Mouse (Mus musculus): ENCODE results near the gene Dync2li1. TPM values are rescaled to one million over a fixed set of nuclear protein-coding genes. Genes with fewer than 3 reads are reported as not detected.

The Dync2li1 gene
- polyA plus RNA-seq, 1 experiment from 2014 or later: 29.6 TPM

- no peak overlapping the region for H3K4me2 ChIP-seq (ENCODE audit: low read length)
- 77% methylated on average over 4 of the region's 4 CpGs for WGBS
Observed at GRCm38 (mm10) chr17:84685286-84685685, 59.0 kb downstream of the Dync2li1 start.

DNA sequence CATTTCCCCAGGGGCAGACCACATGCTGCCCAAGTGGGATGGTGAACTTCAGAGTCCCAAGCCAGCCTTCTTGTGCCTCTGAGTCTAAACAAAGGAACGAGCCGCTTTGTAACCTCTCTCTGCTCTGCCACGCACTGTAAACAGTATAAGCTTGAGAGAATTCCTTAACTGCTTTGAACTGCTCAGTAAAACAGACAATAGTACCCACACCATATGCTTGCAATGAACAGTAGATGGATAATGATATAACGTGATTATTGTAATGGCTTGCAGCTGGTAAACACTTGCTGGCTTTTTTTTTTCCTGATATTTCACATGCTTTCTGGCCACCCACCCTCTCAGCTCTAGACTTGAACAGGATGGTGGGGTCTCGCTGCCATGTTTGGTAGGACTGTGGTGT is 61.7 kb downstream of the Dync2li1 start:
- ATAC-seq (replicated peaks; ENCODE audit: low FRiP score, low TSS enrichment, low read depth): no peak
- Histone ChIP-seq H3K9ac (ENCODE audit: low read length) (no peak overlapping the region), H3K4me1 (replicated peaks; ENCODE audit: control insufficient read depth, insufficient read depth, low read length) (peaks cover 7% of the 10 kb centered on the region; the same call in 1 of the 2 replicates), H3K4me3 (ENCODE audit: low read depth, low read length) (no peak overlapping the region), H3K27ac (ENCODE audit: low read depth) (no peak overlapping the region), H3K27me3 (replicated peaks; ENCODE audit: control insufficient read depth, insufficient read depth, low read length) (no peaks in the 10 kb centered on the region), H3K4me2 (ENCODE audit: low read length) (no peak overlapping the region), H3K9me3 (ENCODE audit: control insufficient read depth, low read length) (no peaks in the 10 kb centered on the region), H3K36me3 (ENCODE audit: control insufficient read depth, insufficient read depth, low read length) (no peaks in the 10 kb centered on the region)
- DNase-seq (ENCODE audit: low spot score): no peak
- 45% methylated on average over 5 of the region's 5 CpGs for WGBS

More at GRCm38 (mm10) chr17:84685286-84685685, 59.0 kb downstream of the Dync2li1 start:
- DNase-seq (ENCODE audit: low spot score) (no peak), ATAC-seq (replicated peaks; ENCODE audit: low FRiP score, low TSS enrichment, low read depth) (no peak)
- Histone ChIP-seq H3K9ac (ENCODE audit: low read length) (no peak overlapping the region), H3K36me3 (ENCODE audit: control insufficient read depth, insufficient read depth, low read length) (no peaks in the 10 kb centered on the region), H3K27ac (ENCODE audit: low read depth) (no peak overlapping the region), H3K4me3 (ENCODE audit: low read depth, low read length) (no peak overlapping the region), H3K4me1 (replicated peaks; ENCODE audit: control insufficient read depth, insufficient read depth, low read length) (peaks cover 4% of the 10 kb centered on the region; the same call in 1 of the 2 replicates), H3K9me3 (ENCODE audit: control insufficient read depth, low read length) (no peaks in the 10 kb centered on the region), H3K27me3 (replicated peaks; ENCODE audit: control insufficient read depth, insufficient read depth, low read length) (no peaks in the 10 kb centered on the region)

DNA sequence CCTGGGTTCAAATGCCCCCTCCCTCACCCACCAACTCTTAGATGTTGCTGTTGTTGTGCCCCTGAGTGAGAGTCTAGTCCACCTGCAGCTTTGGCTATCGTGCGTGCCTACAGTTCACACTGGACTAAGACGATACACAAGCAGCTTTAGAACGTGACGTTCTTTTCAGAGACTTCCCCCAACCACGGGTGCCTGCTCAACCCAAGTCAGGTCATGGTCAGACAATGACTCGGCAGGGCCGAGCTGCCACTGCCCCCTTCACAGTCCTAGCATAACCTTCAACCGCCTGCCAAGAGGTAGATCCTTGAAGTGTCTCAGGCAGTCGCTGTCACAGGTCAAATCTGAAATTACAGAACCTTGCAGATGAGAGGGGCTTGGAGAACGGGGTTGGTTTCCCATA is 62.5 kb downstream of the Dync2li1 start:
- H3K4me3 ChIP-seq (ENCODE audit: low read depth, low read length): no peak overlapping the region
- H3K9ac ChIP-seq (ENCODE audit: low read length): no peak overlapping the region
- DNase-seq (ENCODE audit: low spot score): no peak
- ATAC-seq (replicated peaks; ENCODE audit: low FRiP score, low TSS enrichment, low read depth): no peak
- H3K4me2 ChIP-seq (ENCODE audit: low read length): no peak overlapping the region
- no peaks in the 10 kb centered on the region for H3K9me3 ChIP-seq (ENCODE audit: control insufficient read depth, low read length)
- WGBS: 91% methylated on average over 11 of the region's 11 CpGs
- H3K27me3 ChIP-seq (replicated peaks; ENCODE audit: control insufficient read depth, insufficient read depth, low read length): no peaks in the 10 kb centered on the region
- peaks cover 7% of the 10 kb centered on the region; the same call in 1 of the 2 replicates for H3K4me1 ChIP-seq (replicated peaks; ENCODE audit: control insufficient read depth, insufficient read depth, low read length)
- no peak overlapping the region for H3K27ac ChIP-seq (ENCODE audit: low read depth)
- H3K36me3 ChIP-seq (ENCODE audit: control insufficient read depth, insufficient read depth, low read length): no peaks in the 10 kb centered on the region

- ATAC-seq (replicated peaks; ENCODE audit: low FRiP score, low TSS enrichment, low read depth): no peak
- DNase-seq (ENCODE audit: low spot score): no peak
- Histone ChIP-seq H3K9me3 (ENCODE audit: control insufficient read depth, low read length) (no peaks in the 10 kb centered on the region), H3K27me3 (replicated peaks; ENCODE audit: control insufficient read depth, insufficient read depth, low read length) (no peaks in the 10 kb centered on the region), H3K27ac (ENCODE audit: low read depth) (no peak overlapping the region), H3K4me1 (replicated peaks; ENCODE audit: control insufficient read depth, insufficient read depth, low read length) (peaks cover 7% of the 10 kb centered on the region; the same call in 1 of the 2 replicates), H3K36me3 (ENCODE audit: control insufficient read depth, insufficient read depth, low read length) (no peaks in the 10 kb centered on the region), H3K4me3 (ENCODE audit: low read depth, low read length) (no peak overlapping the region), H3K4me2 (ENCODE audit: low read length) (no peak overlapping the region), H3K9ac (ENCODE audit: low read length) (no peak overlapping the region)
- 68% methylated on average over 5 of the region's 5 CpGs for WGBS
Observed at GRCm38 (mm10) chr17:84689316-84689715, 63.0 kb downstream of the Dync2li1 start.

- Histone ChIP-seq H3K36me3 (ENCODE audit: control insufficient read depth, insufficient read depth, low read length) (no peaks in the 10 kb centered on the region), H3K4me1 (replicated peaks; ENCODE audit: control insufficient read depth, insufficient read depth, low read length) (0 out of 2 replicates have a peak, but pooled peaks cover 7% of the 10 kb centered on the region), H3K9me3 (ENCODE audit: control insufficient read depth, low read length) (no peaks in the 10 kb centered on the region), H3K4me2 (ENCODE audit: low read length) (no peak overlapping the region), H3K9ac (ENCODE audit: low read length) (no peak overlapping the region), H3K27me3 (replicated peaks; ENCODE audit: control insufficient read depth, insufficient read depth, low read length) (no peaks in the 10 kb centered on the region), H3K4me3 (ENCODE audit: low read depth, low read length) (no peak overlapping the region), H3K27ac (ENCODE audit: low read depth) (no peak overlapping the region)
- 56% methylated on average over 5 of the region's 5 CpGs for WGBS
- ATAC-seq (replicated peaks; ENCODE audit: low FRiP score, low TSS enrichment, low read depth) (no peak), DNase-seq (ENCODE audit: low spot score) (no peak)
Observed at GRCm38 (mm10) chr17:84690111-84690510, 63.8 kb downstream of the Dync2li1 start.

DNA sequence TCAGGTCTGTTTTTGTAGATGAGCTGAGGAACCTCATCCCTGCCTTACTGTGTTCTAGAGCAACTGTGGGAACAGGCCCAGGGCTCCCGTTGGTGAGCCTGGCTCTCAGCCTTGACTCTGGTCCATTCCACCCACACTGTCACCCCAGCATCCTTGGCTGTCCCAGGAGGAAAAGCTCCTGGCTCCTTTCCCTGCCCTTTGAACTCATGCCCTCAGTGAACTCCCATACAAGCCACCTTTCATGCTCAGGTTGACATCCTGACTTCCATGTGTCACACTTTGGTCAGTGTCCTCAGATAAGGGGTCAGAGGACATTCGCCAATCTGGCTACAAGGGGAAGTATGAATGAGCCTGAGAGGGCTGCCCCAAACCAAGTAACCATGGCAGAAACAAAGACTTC is 67.4 kb downstream of the Dync2li1 start:
- ATAC-seq (replicated peaks; ENCODE audit: low FRiP score, low TSS enrichment, low read depth) (no peak), DNase-seq (ENCODE audit: low spot score) (no peak)
- Histone ChIP-seq H3K4me2 (ENCODE audit: low read length) (no peak overlapping the region), H3K4me3 (ENCODE audit: low read depth, low read length) (no peak overlapping the region), H3K27me3 (replicated peaks; ENCODE audit: control insufficient read depth, insufficient read depth, low read length) (no peaks in the 10 kb centered on the region), H3K36me3 (ENCODE audit: control insufficient read depth, insufficient read depth, low read length) (no peaks in the 10 kb centered on the region), H3K4me1 (replicated peaks; ENCODE audit: control insufficient read depth, insufficient read depth, low read length) (0 out of 2 replicates have a peak, but pooled peaks cover 7% of the 10 kb centered on the region), H3K9ac (ENCODE audit: low read length) (no peak overlapping the region), H3K9me3 (ENCODE audit: control insufficient read depth, low read length) (no peaks in the 10 kb centered on the region), H3K27ac (ENCODE audit: low read depth) (no peak overlapping the region)
- WGBS: 72% methylated on average over 2 of the region's 2 CpGs

GRCm38 (mm10) chr17:84696537-84696936 is 70.2 kb downstream of the Dync2li1 start:
- no peak for DNase-seq (ENCODE audit: low spot score)

GRCm38 (mm10) chr17:84698727-84699126 is 72.4 kb downstream of the Dync2li1 start:
- 32% methylated on average over 5 of the region's 5 CpGs for WGBS
- no peaks in the 10 kb centered on the region for H3K36me3 ChIP-seq (ENCODE audit: control insufficient read depth, insufficient read depth, low read length)

More at GRCm38 (mm10) chr17:84696537-84696936, 70.2 kb downstream of the Dync2li1 start:
- Histone ChIP-seq H3K36me3 (ENCODE audit: control insufficient read depth, insufficient read depth, low read length) (no peaks in the 10 kb centered on the region), H3K9ac (ENCODE audit: low read length) (no peak overlapping the region), H3K4me3 (ENCODE audit: low read depth, low read length) (no peak overlapping the region), H3K4me2 (ENCODE audit: low read length) (no peak overlapping the region), H3K27me3 (replicated peaks; ENCODE audit: control insufficient read depth, insufficient read depth, low read length) (no peaks in the 10 kb centered on the region), H3K9me3 (ENCODE audit: control insufficient read depth, low read length) (no peaks in the 10 kb centered on the region), H3K4me1 (replicated peaks; ENCODE audit: control insufficient read depth, insufficient read depth, low read length) (peaks cover 4% of the 10 kb centered on the region), H3K27ac (ENCODE audit: low read depth) (no peak overlapping the region)
- ATAC-seq (replicated peaks; ENCODE audit: low FRiP score, low TSS enrichment, low read depth): no peak
- WGBS: 69% methylated on average over 6 of the region's 6 CpGs

More at GRCm38 (mm10) chr17:84698727-84699126, 72.4 kb downstream of the Dync2li1 start:
- H3K27me3 ChIP-seq (replicated peaks; ENCODE audit: control insufficient read depth, insufficient read depth, low read length): no peaks in the 10 kb centered on the region
- H3K4me1 ChIP-seq (replicated peaks; ENCODE audit: control insufficient read depth, insufficient read depth, low read length): peaks cover 8% of the 10 kb centered on the region
- peak; percentile 81 for DNase-seq (ENCODE audit: low spot score)
- no peak overlapping the region for H3K27ac ChIP-seq (ENCODE audit: low read depth)
- peak; percentile 34; the same call in 1 of the 2 replicates for ATAC-seq (replicated peaks; ENCODE audit: low FRiP score, low TSS enrichment, low read depth)
- no peak overlapping the region for H3K4me3 ChIP-seq (ENCODE audit: low read depth, low read length)
- H3K4me2 ChIP-seq (ENCODE audit: low read length): no peak overlapping the region
- no peak overlapping the region for H3K9ac ChIP-seq (ENCODE audit: low read length)
- H3K9me3 ChIP-seq (ENCODE audit: control insufficient read depth, low read length): no peaks in the 10 kb centered on the region

Data from intestine, embryonic 14.5 days (tissue).